Mouse (Mus musculus) cerebellum, adult 2 months (tissue): Measurements from ENCODE around the gene Fes. TPM values are rescaled to one million over a fixed set of nuclear protein-coding genes. Genes with fewer than 3 reads are reported as not detected.

ENCODE experiments used
- DNase-seq, 2 experiments: peaks; one replicate each; pipeline ENCODE4 v3.0.0; 2021
- H3K27ac ChIP-seq: fragments of 200-500 bp; 2 replicates; pipeline ENCODE4 v1.5.1; 2012; ENCODE audit warnings: low read length, control low read depth, inconsistent platforms; ENCODE audit not compliant: insufficient read depth
- H3K27me3 ChIP-seq: fragments of 200-500 bp; 2 replicates; pipeline ENCODE4 v1.6.1; 2012; ENCODE audit warnings: inconsistent platforms, mild to moderate bottlenecking, low read length, moderate library complexity; ENCODE audit not compliant: control insufficient read depth, insufficient read depth
- H3K4me1 ChIP-seq: fragments of 200-500 bp; 2 replicates; pipeline ENCODE4 v1.6.1; 2011; ENCODE audit warnings: low read length; ENCODE audit not compliant: control insufficient read depth, insufficient read depth
- H3K4me3 ChIP-seq: fragments of 200-500 bp; replicated peaks from 2 replicates; pipeline ENCODE3; 2011; ENCODE audit warnings: mild to moderate bottlenecking, low read depth, low read length, control low read depth; ENCODE audit not compliant: insufficient read depth
- CTCF ChIP-seq: fragments of 200-500 bp; IDR thresholded peaks from 2 replicates; pipeline ENCODE4 v1.5.1; 2011; ENCODE audit warnings: low read depth, mild to moderate bottlenecking, control low read depth, low read length, moderate library complexity, borderline replicate concordance; ENCODE audit not compliant: insufficient read depth
- POLR2A ChIP-seq: fragments of 200-500 bp; IDR thresholded peaks from 2 replicates; pipeline ENCODE4 v1.6.1; 2011; ENCODE audit warnings: low read length, control low read depth, borderline replicate concordance; ENCODE audit not compliant: insufficient read depth
- WGBS: fragments of 180-500 bp; shearing (Covaris S2); methylation state at CpG from one replicate; pipeline ENCODE4 v1.1.7; 2018; 5-methylcytosine and 5-hydroxymethylcytosine counted together
- polyA plus RNA-seq: library from polyadenylated mRNA; depleted of rRNA; stranded (reverse); fragments of >200 nt; gene quantifications from 2 replicates; pipeline ENCODE4 v1.2.3, GENCODE M21; 2012; rRNA removed

The Fes gene
- 4.2 and 4.9 TPM in 2 replicates for polyA plus RNA-seq

DNA sequence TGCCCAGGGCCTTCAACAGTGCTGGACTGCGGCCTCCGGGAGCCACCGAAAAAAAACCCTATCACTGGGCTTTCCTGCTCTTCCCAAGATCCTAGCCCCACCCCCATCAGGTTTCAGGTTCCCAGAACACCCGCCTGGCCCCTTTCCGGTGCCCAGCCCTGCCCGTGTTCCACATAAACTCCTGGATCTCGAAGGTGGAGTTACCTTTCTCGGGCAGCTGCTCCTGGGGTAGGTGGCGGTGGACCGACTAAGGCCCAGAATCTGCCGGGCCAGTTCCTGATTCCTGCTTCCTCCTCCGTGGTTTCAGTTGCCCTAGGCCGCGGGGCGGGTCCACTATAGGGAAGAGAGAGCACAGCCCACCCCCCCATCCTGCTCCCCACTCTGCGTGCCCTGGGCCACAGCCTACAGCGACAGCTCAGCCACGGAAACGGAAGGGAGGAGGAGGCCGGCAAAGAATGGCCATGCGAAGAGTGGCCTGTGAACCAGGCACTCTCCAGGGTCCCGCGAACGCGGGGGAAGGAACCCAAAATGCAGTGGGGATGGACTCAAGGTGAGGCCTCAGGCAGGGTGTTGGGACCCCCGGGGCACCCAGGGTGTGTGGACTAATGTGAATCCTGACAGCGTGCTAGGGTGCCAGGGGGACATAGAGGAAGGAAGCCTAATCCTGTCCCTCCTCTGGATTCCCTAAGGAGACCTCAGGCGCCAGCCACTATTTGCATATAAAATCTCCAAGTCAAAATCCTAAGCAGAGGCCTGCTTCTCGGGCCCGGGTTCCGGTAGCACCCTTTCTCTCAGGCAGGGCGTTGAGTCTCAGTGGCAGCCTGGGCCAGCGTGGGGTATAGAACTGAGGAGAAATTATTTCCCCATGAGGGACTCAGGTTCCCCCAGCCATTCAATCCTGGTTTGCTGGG, at the start of gene Fes:
Fes (minus strand) TSS at position 314 of the 911 bp plus-strand sequence.
- WGBS = 41% methylated on average over 33 of the region's 33 CpGs
- TF ChIP-seq CTCF (no peak), POLR2A (no peak)
- H3K4me1 ChIP-seq = peaks cover under 1% of the 10 kb centered on the region; the same call in 1 of the 2 replicates
- H3K27me3 ChIP-seq = no peaks in the 10 kb centered on the region
- no peak within 1 kb of the TSS for H3K4me3 ChIP-seq
- DNase-seq = peak in 1 of 2 experiments; percentile 20
- H3K27ac ChIP-seq = no peak within 1 kb of the TSS

DNA sequence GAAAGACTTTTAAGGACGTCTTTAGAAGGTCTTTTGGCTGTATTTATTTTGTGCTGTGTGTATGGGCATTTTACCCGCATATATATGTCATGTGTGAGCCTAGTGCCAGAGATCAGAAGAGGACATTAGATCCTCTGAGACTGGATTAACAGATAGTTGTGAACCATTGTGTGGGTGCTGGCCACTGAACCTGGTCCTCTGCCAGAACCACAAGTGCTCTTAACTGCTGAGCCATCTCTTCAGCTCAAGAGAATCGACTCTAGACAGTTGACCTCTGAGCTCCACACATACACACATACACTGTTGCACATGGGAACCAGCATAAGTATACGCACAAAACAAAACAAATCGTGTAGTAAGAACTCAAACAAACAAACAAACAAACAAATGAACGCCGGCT, 48.8 kb upstream of the Fes start:
- no peak overlapping the region for H3K27ac ChIP-seq
- DNase-seq = no peak
- H3K4me1 ChIP-seq = no peaks in the 10 kb centered on the region
- H3K4me3 ChIP-seq = no peak overlapping the region
- TF ChIP-seq POLR2A (no peak), CTCF (no peak)
- no peaks in the 10 kb centered on the region for H3K27me3 ChIP-seq
- WGBS = 82% methylated on average over 7 of the region's 7 CpGs

DNA sequence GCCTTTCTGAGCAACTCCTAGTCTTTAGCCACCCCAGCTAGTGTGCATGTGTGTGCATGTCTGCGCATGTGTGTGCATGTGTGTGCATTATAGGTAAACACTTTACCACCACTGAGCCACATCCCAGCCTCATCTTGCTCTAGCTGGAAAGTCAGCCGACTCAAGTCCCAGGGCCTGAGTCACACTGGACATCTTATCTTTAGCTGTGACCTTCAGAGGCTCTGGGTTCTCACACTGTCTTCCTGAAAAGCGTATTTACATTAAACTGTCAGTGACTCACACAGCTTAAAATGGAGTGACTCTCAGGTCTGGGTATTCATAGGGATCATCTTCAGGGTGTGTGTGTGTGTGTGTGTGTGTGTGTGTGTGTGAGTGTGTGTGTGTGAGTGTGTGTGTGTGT, 47.8 kb upstream of the Fes start:
- Histone ChIP-seq H3K4me3 (no peak overlapping the region), H3K27ac (no peak overlapping the region), H3K4me1 (no peaks in the 10 kb centered on the region), H3K27me3 (no peaks in the 10 kb centered on the region)
- 90% methylated on average over 3 of the region's 3 CpGs for WGBS
- no peak for DNase-seq
- TF ChIP-seq POLR2A = no peak
- TF ChIP-seq CTCF = no peak

DNA sequence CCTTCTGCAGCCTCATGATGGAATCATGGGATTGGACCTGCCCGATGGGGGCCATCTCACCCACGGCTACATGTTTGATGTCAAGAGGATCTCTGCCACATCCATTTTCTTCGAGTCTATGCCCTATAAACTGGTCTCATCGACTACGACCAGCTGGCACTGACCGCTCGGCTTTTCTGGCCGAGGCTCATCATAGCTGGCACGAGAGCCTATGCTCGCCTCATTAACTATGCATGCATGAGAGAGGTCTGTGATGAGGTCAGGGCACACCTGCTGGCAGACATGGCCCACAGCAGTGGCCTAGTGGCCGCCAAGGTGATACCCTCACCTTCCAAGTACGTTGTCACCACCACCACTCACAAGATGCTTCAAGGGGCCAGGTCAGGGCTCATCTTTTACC, 41.9 kb upstream of the Fes start:
- DNase-seq = peak; percentile 20 to 25
- Histone ChIP-seq H3K4me1 (0 out of 2 replicates have a peak, but pooled peaks cover 5% of the 10 kb centered on the region), H3K27me3 (no peaks in the 10 kb centered on the region), H3K4me3 (no peak overlapping the region), H3K27ac (no peak overlapping the region)
- TF ChIP-seq CTCF (no peak), POLR2A (no peak)
- WGBS = 17% methylated on average over 12 of the region's 12 CpGs

DNA sequence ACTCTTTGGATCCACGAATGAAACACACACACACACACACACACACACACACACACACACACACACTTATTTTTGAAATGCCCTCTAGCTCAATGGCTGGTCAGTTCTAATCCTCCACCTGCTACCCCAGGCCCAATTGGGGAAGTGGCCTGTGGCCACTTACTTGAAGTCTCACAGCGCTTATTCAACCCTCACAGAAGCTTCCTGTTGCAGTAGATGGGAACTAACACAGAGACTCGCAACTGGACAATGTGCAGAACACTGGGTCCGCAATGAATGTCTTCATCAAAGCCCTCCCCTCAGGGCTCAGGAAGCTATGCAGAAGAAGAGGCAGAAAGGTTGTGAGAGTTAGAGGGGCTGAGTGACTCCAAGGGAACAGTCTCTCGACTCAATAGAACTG, 40.0 kb upstream of the Fes start:
- no peak overlapping the region for H3K4me3 ChIP-seq
- H3K4me1 ChIP-seq = 0 out of 2 replicates have a peak, but pooled peaks cover 5% of the 10 kb centered on the region
- H3K27ac ChIP-seq = no peak overlapping the region
- TF ChIP-seq POLR2A = no peak
- no peak for TF ChIP-seq CTCF
- no peaks in the 10 kb centered on the region for H3K27me3 ChIP-seq
- WGBS = 94% methylated on average over 5 of the region's 5 CpGs
- no peak for DNase-seq

DNA sequence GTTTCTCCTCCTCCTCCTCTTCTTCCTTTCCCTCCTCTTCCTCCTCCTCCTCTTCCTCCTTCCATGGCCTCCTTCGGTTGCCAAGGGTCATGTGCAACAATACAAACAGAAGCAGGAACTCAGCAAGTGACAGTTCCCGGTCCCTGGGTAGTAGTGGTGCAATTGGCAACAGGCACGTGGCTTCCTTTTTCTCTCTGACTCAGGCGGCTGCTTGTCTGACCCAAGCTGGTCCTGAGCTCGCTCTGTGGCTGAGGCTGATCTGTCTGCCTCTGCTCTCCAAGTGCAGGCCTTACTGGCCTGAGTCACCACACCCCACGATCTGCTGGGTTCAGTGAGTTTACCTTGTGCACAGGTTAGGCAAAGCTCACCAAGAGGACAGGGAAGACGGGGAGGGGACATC, 38.6 kb upstream of the Fes start:
- no peak for DNase-seq
- H3K4me3 ChIP-seq = no peak overlapping the region

DNA sequence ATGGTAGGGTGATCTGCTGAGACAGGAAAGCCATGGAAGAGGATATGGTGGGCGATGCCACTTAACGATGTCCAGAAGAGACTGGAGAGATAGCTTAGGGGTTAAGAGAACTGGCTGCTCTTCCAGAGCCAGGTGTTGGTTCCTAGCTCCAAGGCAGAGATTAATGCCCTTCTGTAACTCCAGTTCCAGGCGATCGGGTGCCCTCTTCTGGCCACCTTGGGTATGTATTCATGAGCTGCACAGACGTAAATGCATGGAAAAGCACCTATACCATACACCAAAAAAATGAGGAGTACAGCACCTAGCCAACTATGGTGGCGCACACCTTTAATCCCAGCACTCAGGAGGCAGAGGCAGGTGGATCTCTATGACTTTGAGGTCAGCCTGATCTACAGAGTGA, 37.0 kb upstream of the Fes start:
- H3K27ac ChIP-seq = no peak overlapping the region
- 0 out of 2 replicates have a peak, but pooled peaks cover 4% of the 10 kb centered on the region for H3K4me1 ChIP-seq
- no peaks in the 10 kb centered on the region for H3K27me3 ChIP-seq
- TF ChIP-seq CTCF (peak; percentile 28; the same call in 1 of the 2 replicates), POLR2A (no peak)
- DNase-seq = no peak
- 89% methylated on average over 6 of the region's 6 CpGs for WGBS
- H3K4me3 ChIP-seq = no peak overlapping the region

More for the DNA sequence above, 38.6 kb upstream of the Fes start:
- H3K4me1 ChIP-seq = 0 out of 2 replicates have a peak, but pooled peaks cover 5% of the 10 kb centered on the region
- no peaks in the 10 kb centered on the region for H3K27me3 ChIP-seq
- WGBS = 76% methylated on average over 7 of the region's 7 CpGs
- TF ChIP-seq POLR2A = no peak
- no peak for TF ChIP-seq CTCF
- H3K27ac ChIP-seq = no peak overlapping the region

DNA sequence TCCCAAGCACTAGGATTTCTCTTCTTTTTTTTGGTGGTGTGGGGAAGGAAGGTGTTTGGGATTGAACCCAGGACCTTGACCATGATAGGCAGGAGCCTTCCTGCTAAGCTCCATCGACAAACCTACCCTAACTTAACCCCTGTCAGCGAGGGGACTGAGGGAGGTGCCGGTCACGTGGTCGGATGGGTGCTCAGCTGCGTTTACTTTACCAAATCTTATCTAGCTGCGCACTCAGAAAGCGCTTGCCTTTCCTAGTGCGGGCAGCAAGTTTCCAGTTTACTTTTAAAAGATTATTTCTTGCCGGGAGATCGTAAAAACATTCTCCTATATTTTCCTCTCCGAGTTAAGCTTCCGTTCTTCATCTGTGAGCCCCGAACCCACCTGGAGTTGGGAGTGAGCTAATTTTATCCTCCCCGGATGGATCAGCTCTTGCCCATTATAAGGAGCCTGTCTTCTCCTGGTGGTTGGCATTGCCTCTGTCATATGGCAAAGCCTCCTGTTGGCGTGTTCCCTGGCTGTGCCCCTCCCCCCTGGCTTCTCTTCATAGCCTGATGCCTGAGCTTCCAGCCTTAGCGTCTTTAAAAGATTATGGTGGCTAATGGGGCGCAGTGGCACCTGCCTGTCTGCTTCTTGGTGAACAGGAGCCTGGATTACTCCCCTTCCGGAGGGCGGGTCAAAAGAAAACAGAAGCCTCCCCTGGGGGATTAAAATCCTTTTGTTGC, 35.2 kb upstream of the Fes start:
- Histone ChIP-seq H3K27me3 (no peaks in the 10 kb centered on the region), H3K27ac (no peak overlapping the region), H3K4me1 (no peaks in the 10 kb centered on the region), H3K4me3 (peak overlapping the region; percentile 9)
- 17% methylated on average over 20 of the region's 20 CpGs for WGBS
- TF ChIP-seq POLR2A (no peak), CTCF (no peak)
- peak; percentile 67 to 75 for DNase-seq
